Mouse (Mus musculus): ENCODE results near the gene Cenpv. TPM values are rescaled to one million over a fixed set of nuclear protein-coding genes. Genes with fewer than 3 reads are reported as not detected.

The Cenpv gene
- polyA plus RNA-seq, 1 experiment, result 57.3 TPM

DNA sequence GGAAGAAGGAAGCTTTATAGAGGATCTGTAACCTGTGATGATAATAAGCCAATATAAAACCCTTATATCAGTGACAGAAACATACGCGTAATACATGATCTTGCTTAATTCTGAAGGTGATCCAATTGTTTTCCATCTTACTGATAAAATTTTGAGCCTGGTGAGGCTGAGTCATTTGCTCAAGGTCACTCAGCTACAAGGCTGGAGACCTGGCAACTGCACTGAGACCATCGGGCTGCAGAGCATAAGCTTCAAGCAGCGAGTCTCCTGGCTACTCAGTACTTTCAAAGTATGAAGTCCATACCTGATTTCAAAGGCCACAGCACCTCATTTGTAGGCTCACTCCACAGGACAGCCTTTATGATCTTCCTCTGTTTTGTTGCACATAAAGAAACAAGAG lies 62.9 kb downstream of the Cenpv start:
- TF ChIP-seq POLR2A (IDR thresholded peaks at IDR 0.05; ENCODE audit: extremely low read depth, insufficient read depth, low read length), result no peak
- TF ChIP-seq CTCF (IDR thresholded peaks at IDR 0.05; ENCODE audit: extremely low read depth, insufficient read depth, low read length), result no peak
- H3K4me1 ChIP-seq (ENCODE audit: control insufficient read depth, insufficient read depth, low read length), result no peaks in the 10 kb centered on the region
- H3K4me3 ChIP-seq (ENCODE audit: insufficient read depth, low read length), result no peak overlapping the region
- H3K27ac ChIP-seq (ENCODE audit: insufficient read depth, low read length), result no peak overlapping the region

Other genes with a start within 250 kb of the Cenpv start
- gene Pigl, start 80.8 kb downstream of the Cenpv start, polyA plus RNA-seq (2012; rRNA removed), result 8.9 and 9.1 TPM in 2 replicates
- 129 and 139 TPM in 2 replicates for gene Ncor1, start 80.7 kb downstream of the Cenpv start, polyA plus RNA-seq (2012; rRNA removed)
- gene Ubb, start 11.9 kb upstream of the Cenpv start, polyA plus RNA-seq (2012; rRNA removed), result 3,210 and 3,262 TPM in 2 replicates
- gene Trpv2, start 35.2 kb upstream of the Cenpv start, polyA plus RNA-seq (2012; rRNA removed), result 23.4 and 23.5 TPM in 2 replicates
- gene Lrrc75a, start 109.3 kb upstream of the Cenpv start, polyA plus RNA-seq (2012; rRNA removed), result 19.7 and 22.1 TPM in 2 replicates
- gene Mmgt2, start 109.4 kb upstream of the Cenpv start, polyA plus RNA-seq (2012; rRNA removed), result 36.2 and 39.3 TPM in 2 replicates
- gene Zfp287, start 192.6 kb upstream of the Cenpv start, polyA plus RNA-seq (2012; rRNA removed), result 13.2 and 13.6 TPM in 2 replicates
- not detected in 2 replicates for gene Gm10428, start 213.8 kb upstream of the Cenpv start, polyA plus RNA-seq (2012; rRNA removed)